Mouse (Mus musculus): Measurements from ENCODE around the gene Fzd2. TPM values are rescaled to one million over a fixed set of nuclear protein-coding genes. Genes with fewer than 3 reads are reported as not detected.

Fzd2 gene
- polyA plus RNA-seq (2012; rRNA removed; ENCODE audit: low replicate concordance): 21.5 and 45.3 TPM in 2 replicates

GRCm38 (mm10) chr11:102604010-102604584 lies at the start of gene Fzd2:
Gene Fzd2 (plus strand): TSS chr11:102604396.

GRCm38 (mm10) chr11:102556031-102556715 lies 48.0 kb upstream of the Fzd2 start, which contains the start of gene Gpatch8:
Gene Gpatch8 (minus strand): TSS chr11:102556392.

GRCm38 (mm10) chr11:102579165-102580033 lies 24.8 kb upstream of the Fzd2 start, which contains the start of gene Gm11627:
Gene Gm11627 (minus strand): TSS chr11:102579461.

Other genes starting within 250 kb of the Fzd2 start
- 0.06 TPM in 1 of 2 replicates, not detected in the other for gene Slc4a1, start 238.2 kb upstream of the Fzd2 start, polyA plus RNA-seq (2012; rRNA removed; ENCODE audit: low replicate concordance)
- gene Rundc3a, start 211.0 kb upstream of the Fzd2 start, polyA plus RNA-seq (2012; rRNA removed; ENCODE audit: low replicate concordance): 4.6 and 10.4 TPM in 2 replicates
- gene Slc25a39, start 196.4 kb upstream of the Fzd2 start, polyA plus RNA-seq (2012; rRNA removed; ENCODE audit: low replicate concordance): 583 and 649 TPM in 2 replicates
- gene Grn, start 174.1 kb upstream of the Fzd2 start, polyA plus RNA-seq (2012; rRNA removed; ENCODE audit: low replicate concordance): 304 and 432 TPM in 2 replicates
- gene Fam171a2, start 156.7 kb upstream of the Fzd2 start, polyA plus RNA-seq (2012; rRNA removed; ENCODE audit: low replicate concordance): 22.9 and 40.8 TPM in 2 replicates
- gene Itga2b, start 134.3 kb upstream of the Fzd2 start, polyA plus RNA-seq (2012; rRNA removed; ENCODE audit: low replicate concordance): 27.3 and 35.8 TPM in 2 replicates
- 17.4 and 19.1 TPM in 2 replicates for gene Gpatch8, start 48.0 kb upstream of the Fzd2 start, polyA plus RNA-seq (2012; rRNA removed; ENCODE audit: low replicate concordance)
- gene Gm11627, start 24.9 kb upstream of the Fzd2 start, polyA plus RNA-seq (2012; rRNA removed; ENCODE audit: low replicate concordance): 0.32 and 1.2 TPM in 2 replicates
- not detected in 2 replicates for gene Meioc, start 59.3 kb downstream of the Fzd2 start, polyA plus RNA-seq (2012; rRNA removed; ENCODE audit: low replicate concordance)
- gene Ccdc43, start 93.4 kb downstream of the Fzd2 start, polyA plus RNA-seq (2012; rRNA removed; ENCODE audit: low replicate concordance): 4.6 and 10.7 TPM in 2 replicates
- 6.2 and 16.5 TPM in 2 replicates for gene Adam11, start 157.0 kb downstream of the Fzd2 start, polyA plus RNA-seq (2012; rRNA removed; ENCODE audit: low replicate concordance)
- gene Gjc1, start 215.3 kb downstream of the Fzd2 start, polyA plus RNA-seq (2012; rRNA removed; ENCODE audit: low replicate concordance): 3.8 and 7.5 TPM in 2 replicates
- 3.1 and 6.5 TPM in 2 replicates for gene Higd1b, start 231.5 kb downstream of the Fzd2 start, polyA plus RNA-seq (2012; rRNA removed; ENCODE audit: low replicate concordance)

Measured in mammary gland, adult 2 months (tissue).